Mouse (Mus musculus): ENCODE measurements around the gene Doc2b.

Gene Doc2b

DNA sequence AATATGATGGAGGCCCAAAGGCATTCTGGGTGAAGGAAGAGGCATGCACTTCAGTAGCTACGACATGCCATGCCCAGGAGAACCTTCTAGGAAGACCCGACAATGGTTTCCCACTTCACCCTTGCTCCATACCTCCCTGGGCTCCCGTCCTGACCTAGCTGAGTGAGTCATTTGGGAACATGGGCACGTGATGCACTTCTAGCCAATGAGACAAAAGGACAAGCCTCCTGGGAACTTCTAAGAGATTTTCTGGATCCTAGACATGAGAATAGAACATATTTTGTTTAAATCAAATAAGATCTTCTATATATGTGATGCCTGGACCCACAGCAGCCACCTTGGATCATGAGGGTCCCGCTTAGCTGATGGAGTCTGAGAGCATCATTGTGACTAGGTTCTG, 3.3 kb downstream of the Doc2b start:
- DNase-seq, result no peak

- no peak for DNase-seq
These were observed 10.0 kb downstream of the Doc2b start for GRCm38 (mm10) chr11:75785897-75786296.

DNA sequence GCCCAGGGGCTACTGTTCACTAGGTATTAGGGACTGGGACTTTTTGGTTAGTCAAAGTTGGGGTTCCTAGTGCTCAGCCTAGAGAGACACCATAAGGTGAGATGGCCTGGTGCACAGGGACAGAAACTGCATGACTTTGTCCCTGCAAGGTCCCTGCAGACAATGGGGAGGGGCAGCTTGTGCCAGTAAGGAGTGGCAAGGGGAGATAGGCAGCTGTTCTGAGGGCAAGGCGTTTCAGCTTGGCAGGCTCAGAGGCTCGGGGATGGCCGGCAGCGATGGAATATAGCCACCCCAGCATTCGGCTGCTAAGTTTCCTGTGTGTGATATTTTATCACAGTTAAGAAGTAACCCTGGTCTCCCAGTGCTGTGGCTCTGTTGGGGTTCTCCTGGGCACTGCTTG, 12.1 kb downstream of the Doc2b start:
- DNase-seq, result no peak

DNA sequence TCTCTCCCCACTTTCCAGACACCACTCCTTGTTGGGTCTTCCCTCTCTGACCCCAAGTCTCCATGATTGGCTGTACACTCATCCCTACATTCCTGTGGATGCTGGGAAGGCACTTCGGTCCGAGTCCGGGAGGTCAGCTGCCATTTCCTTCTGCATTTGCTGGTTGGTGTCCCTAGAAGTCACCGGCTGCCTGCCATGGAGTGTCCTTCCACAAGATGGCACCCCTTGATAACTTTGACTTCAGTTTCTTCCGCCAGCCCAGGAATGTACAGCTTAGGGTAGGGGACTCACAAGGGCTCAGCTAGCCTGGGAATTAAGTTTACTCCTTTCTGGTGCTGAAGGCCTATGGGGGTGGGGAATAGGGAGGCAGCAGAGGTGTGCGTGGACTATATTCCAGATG, 13.9 kb downstream of the Doc2b start:
- DNase-seq, result peak; percentile 40

- DNase-seq, result no peak
These were observed 19.9 kb downstream of the Doc2b start for GRCm38 (mm10) chr11:75775919-75776318.

DNA sequence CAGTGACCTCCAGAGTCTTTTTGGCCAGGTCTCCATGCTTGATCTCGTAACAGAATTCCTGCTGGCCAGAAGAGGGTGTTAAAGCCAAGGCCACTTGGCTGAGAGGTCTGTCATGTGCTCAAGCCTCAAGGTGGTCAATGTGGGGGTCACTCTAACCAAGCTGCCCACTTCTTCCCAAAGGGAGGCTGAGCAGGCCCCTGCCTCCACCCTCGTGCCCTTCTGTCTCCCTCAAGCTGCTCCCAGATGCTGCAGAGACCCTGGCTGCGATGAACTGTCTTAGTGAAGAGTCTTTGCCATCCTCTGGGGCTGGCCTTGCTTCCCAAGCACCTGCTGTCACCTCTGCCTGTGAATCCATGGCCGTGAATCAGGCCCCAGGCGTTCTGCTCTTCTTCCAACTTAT, 23.3 kb downstream of the Doc2b start:
- no peak for DNase-seq

GRCm38 (mm10) chr11:75769206-75769605, 26.6 kb downstream of the Doc2b start:
- DNase-seq, result peak; percentile 88

- no peak for DNase-seq
These were observed 27.5 kb downstream of the Doc2b start for GRCm38 (mm10) chr11:75768091-75768989.

GRCm38 (mm10) chr11:75767014-75767413, 28.8 kb downstream of the Doc2b start:
- DNase-seq, result no peak

DNA sequence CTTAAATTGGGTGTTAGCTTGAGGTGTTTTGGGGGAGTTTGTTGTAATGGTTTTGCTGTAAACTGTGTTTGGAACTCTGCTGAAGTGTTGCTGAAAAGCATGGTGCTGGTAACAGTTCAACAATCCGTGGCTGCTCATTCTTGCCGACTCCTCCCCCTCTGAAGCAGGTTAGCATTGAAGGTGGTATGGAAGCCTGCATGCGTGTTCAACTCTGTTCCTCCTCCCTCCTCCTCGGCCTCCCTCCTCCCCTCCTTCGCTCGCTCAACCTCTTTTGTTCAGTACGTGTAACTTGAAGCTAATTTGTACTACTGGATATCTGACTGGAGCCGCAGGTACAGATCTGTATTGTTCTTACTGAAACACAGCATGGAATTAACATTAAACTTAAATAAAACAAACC, 30.7 kb downstream of the Doc2b start:
- DNase-seq, result no peak

DNA sequence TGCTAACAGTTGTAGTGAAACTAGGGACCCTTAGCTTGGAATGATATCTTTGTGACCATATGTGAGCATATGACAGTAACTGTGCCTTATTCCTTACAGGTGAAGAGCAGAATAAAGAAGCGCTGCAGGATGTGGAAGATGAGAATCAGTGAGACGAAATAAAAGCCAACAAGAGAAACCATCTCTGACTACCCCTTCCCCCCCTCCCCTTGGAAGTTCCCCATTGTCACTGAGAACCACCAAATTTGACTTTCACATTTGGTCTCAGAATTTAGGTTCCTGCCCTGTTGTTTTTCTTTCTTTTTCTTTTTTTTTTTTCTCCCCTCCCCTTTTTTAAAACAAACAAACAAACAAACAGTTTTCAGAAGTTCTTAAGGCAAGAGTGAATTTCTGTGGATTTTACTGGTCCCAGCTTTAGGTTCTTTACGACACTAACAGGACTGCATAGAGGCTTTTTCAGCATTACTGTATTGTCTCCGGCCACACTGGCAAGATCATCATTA, 31.3 kb downstream of the Doc2b start:
- no peak for DNase-seq

- no peak for DNase-seq
These were observed 33.1 kb downstream of the Doc2b start for GRCm38 (mm10) chr11:75762708-75763107.

DNA sequence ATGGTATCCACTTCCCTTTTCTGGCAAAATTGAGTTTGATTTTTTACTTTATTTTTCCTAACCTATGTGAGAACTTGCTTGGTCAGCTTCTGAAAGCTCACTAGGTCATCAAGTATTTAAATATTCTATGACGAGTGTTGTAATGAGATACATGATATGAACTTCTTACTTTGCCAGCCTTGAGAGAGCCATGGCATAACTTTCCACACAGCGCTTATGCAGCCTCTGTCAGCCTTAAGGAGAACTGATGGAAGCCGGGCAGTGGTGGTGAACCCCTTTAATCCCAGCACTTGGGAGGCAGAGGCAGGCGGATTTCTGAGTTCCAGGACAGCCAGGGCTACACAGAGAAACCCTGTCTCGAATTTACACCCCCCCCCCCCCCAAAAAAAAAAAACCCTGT, 35.1 kb downstream of the Doc2b start:
- DNase-seq, result no peak

DNA sequence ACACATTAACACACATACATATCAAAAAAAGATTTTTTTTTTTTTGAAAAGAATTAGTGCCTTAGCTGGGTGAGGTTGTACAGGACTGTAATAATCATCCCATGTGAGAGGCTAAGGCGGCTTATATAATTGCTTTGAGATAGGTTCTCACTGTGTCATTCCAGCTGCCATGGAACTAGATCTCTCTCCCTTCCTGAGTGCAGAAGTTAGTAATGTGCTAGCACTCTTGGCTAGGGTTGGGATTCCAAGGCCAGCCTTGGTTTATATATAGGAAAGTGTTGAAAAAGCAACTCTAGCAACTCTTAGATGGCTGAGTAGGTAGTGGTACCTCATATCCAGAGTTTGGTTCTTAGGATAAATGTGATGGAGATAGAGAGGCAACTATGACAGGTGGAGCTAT, 37.3 kb downstream of the Doc2b start:
- DNase-seq, result no peak

- no peak for DNase-seq
These were observed 39.2 kb downstream of the Doc2b start for GRCm38 (mm10) chr11:75756687-75757086.

DNA sequence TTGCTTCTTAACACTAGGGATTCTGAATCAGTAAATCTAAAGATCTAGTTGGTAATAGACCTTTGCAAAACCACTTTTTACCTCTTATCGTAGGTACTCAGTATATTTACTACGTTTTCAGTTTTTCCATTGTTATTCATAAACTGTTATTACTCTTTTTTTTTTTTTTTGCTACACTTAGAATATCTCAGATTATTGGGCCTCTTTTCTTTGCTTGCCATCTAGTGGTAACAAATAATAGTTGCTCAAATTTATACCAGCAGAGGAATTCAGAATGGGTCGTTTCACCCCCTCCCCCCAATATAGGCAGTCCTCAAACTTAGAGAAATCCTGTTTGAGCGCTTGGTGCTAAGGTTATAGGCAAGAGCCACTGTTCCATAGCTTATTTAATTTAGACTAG, 44.8 kb downstream of the Doc2b start:
- DNase-seq, result no peak

GRCm38 (mm10) chr11:75750537-75750936, 45.3 kb downstream of the Doc2b start:
- no peak for DNase-seq

DNA sequence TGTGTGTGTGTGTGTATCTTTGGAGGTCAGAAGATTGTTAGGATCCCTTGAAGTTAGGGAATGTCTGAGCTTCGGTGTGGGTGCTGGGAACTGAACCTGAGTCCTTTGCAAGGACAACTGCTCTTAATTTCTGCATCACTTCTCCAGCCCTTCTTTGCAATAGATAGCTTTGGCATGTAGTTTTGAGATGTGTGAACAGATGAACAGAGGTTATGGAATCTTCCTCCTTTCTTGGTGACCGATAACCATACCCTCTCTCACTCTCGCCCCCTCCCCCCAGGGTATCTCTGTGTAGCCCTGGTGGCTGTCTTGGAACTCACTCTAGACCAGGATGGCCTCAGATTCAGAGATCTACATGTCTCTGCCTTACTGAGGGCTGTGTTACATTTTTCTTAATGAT, 51.1 kb downstream of the Doc2b start:
- DNase-seq, result no peak

DNA sequence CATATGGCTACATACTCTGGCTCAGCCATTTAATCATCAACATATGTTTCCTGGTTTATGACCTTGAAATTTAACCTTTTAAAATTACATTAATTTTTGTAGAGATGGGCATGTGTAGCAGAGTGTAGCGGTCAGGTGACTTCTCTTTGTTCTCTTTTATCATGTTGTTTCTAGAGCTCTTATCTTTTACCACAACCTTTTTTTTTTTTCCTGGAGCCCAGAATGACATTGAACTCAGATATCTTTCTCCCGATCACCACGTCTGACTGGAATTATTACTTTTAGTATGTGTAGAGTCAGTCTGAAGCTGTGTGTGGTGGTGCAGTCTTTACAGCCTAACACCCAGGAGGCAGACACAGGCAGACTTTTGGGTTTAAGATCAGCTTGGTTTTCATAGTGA, 54.2 kb downstream of the Doc2b start:
- DNase-seq, result no peak

GRCm38 (mm10) chr11:75740204-75740603, 55.6 kb downstream of the Doc2b start:
- DNase-seq, result no peak

GRCm38 (mm10) chr11:75738477-75738821, 57.4 kb downstream of the Doc2b start:
- no peak for DNase-seq

DNA sequence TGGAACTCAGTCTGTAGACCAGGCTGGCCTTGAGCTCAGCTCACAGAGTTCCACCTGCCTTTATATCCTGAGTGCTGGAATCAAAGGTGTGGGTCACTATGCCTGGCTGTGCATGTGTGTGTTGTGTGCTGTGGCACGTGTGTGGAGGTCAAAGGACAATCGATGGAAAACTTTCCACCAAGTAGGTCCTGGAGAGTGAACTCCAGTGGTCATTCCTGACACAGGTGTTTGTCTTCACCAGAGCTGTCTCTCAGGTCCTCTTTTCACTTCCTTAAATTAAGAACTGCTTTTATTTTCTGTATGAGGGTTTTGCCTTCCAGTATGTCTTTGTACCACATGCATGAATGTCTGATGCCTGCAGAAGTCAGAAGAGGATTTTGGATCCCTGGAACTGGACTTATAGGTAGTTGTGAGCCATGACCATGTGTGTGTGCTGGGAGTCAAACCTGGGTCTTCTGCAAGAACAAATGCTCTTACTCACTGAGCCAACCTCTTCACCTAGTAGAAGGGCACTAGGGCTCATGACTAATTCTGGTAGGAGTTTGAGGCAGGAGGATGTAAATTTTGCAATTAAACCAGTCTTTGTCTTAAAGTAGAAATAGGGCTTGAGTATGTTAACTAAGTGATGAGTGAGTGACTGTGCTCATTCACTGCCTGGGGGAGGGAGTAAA, 57.9 kb downstream of the Doc2b start:
- DNase-seq, result no peak

- DNase-seq, result no peak
These were observed 58.9 kb downstream of the Doc2b start for GRCm38 (mm10) chr11:75736978-75737377.
